Mouse (Mus musculus): ENCODE data around the gene Sbk2.
"Not testable (repeated sequence)": the region's sequence is repeated elsewhere in the genome, so short reads cannot be mapped to it uniquely, and the experiment has no call there.

The Sbk2 gene

GRCm38 (mm10) chr7:4964272-4964671 is at the start of gene Sbk2:
Sbk2 (minus strand) TSS chr7:4964406.
- peak; percentile 90 for DNase-seq

GRCm38 (mm10) chr7:5012681-5013513 is 48.7 kb upstream of the Sbk2 start:
- no peak for DNase-seq

GRCm38 (mm10) chr7:5008229-5008628 is 44.0 kb upstream of the Sbk2 start:
- DNase-seq = no peak

- DNase-seq = not testable (repeated sequence)
Measured at GRCm38 (mm10) chr7:5002876-5003275, 38.7 kb upstream of the Sbk2 start.

- DNase-seq = peak; percentile 45
Measured at GRCm38 (mm10) chr7:4999876-5000275, 35.7 kb upstream of the Sbk2 start.

GRCm38 (mm10) chr7:4996934-4997333 is 32.7 kb upstream of the Sbk2 start:
- no peak for DNase-seq

- DNase-seq = peak; percentile 96
Measured at GRCm38 (mm10) chr7:4996003-4996895, 32.0 kb upstream of the Sbk2 start, which contains the start of gene Zfp579. Zfp579 (minus strand) TSS chr7:4996158.

GRCm38 (mm10) chr7:4995268-4996002 is 31.2 kb upstream of the Sbk2 start:
- no peak for DNase-seq

- no peak for DNase-seq
Measured at GRCm38 (mm10) chr7:4993999-4994788, 30.0 kb upstream of the Sbk2 start.

- DNase-seq = no peak
Measured at GRCm38 (mm10) chr7:4993347-4993998, 29.3 kb upstream of the Sbk2 start.

GRCm38 (mm10) chr7:4988250-4988649 is 24.0 kb upstream of the Sbk2 start:
- no peak for DNase-seq

- no peak for DNase-seq
Measured at GRCm38 (mm10) chr7:4976832-4977231, 12.6 kb upstream of the Sbk2 start.

- DNase-seq = no peak
Measured at GRCm38 (mm10) chr7:4975455-4975854, 11.2 kb upstream of the Sbk2 start.

- peak; percentile 40 for DNase-seq
Measured at GRCm38 (mm10) chr7:4972321-4973047, 8.3 kb upstream of the Sbk2 start.

GRCm38 (mm10) chr7:4971710-4972109 is 7.5 kb upstream of the Sbk2 start:
- DNase-seq = no peak

- DNase-seq = no peak
Measured at GRCm38 (mm10) chr7:4971068-4971467, 6.9 kb upstream of the Sbk2 start, which contains the start of gene Sbk3. Sbk3 (minus strand) TSS chr7:4971168.

- no peak for DNase-seq
Measured at GRCm38 (mm10) chr7:4964988-4965387, 782 bp upstream of the Sbk2 start.

- DNase-seq = no peak
Measured at GRCm38 (mm10) chr7:4963527-4963926, 679 bp downstream of the Sbk2 start.

GRCm38 (mm10) chr7:4957361-4957760 is 6.8 kb downstream of the Sbk2 start:
- DNase-seq = no peak

- DNase-seq = no peak
Measured at GRCm38 (mm10) chr7:4953815-4954445, 10.3 kb downstream of the Sbk2 start.

Data from kidney, postnatal 10 days (tissue).